In the genomic region with DNA sequence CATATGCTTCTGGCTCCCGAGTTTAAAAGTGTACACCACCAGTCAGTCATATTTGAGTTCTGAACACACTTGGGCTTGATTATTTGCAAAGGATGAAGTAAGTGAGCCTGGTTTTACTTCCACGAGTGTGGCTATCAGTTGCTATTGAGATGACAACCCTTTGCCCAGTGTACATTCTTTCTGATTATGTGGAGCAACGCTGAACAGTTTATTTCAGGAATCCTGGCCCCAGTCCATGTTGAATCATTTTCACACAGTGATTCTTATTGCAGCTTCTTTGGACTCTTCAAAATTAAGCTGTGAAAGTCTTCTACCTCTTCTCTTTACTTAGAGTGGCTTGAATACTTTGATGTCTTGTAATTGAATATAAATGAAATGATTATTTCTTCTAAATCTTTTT, we compare ENCODE assay signal across 16 mouse cellular contexts.
DNase-seq lines count a peak whose midpoint lies in the region; ATAC-seq lines count a peak whose summit lies in the region.
"Had no signal": no experiment of that assay in that cellular context is flagged by ENCODE, and none has a peak within 500 bp of the region (broad histone marks: within the 10 kb centered on the region; RNA-seq: fewer than 3 reads in every experiment).

No protein-coding gene starts in this region.

- ATAC-seq in frontal cortex, adult (ENCODE audit: low TSS enrichment), result peak; percentile 74
- ATAC-seq: hindbrain, postnatal 0 days had no signal

- intact Hi-C loops in left cerebral cortex, postnatal 4 days (cut with DNase I), result no loop called here
- intact Hi-C loops in left cerebral cortex, postnatal 36 days (cut with DNase I), result no loop called here

- DNase-seq in frontal cortex, postnatal 10 days (ENCODE audit: low spot score in 2 of 2), result no peak
- DNase-seq in left cerebral cortex, adult 11 months (ENCODE audit: low spot score), result peak; percentile 13
- DNase-seq in left cerebral cortex, postnatal 4 days, result no peak
- peak; percentile 70 for DNase-seq in brain, adult 2 months (ENCODE audit: low read depth, low spot score)
- peak; percentile 5 to 11 for DNase-seq in left cerebral cortex, postnatal 36 days (ENCODE audit: low spot score in 2 of 2)
- DNase-seq in thymus, postnatal 4 days, result no peak
- DNase-seq: adrenal gland, adult 8-10 months; kidney, adult 18-20 months; kidney, postnatal 25 days; layer of hippocampus, adult 9-11 months; liver, embryonic 13.5 days; lung, postnatal 14 days; spleen, adult 18-20 months; thymus, postnatal 14 days had no signal

Comparison
In these comparisons a context has a peak if more than half of its experiments do, and no peak if none do; other contexts are left out.
1. DNase-seq: peak in left cerebral cortex, adult 11 months (single experiment), brain, adult 2 months (single experiment) and left cerebral cortex, postnatal 36 days (2 of 2); none in frontal cortex, postnatal 10 days (0 of 2), left cerebral cortex, postnatal 4 days (single experiment) and thymus, postnatal 4 days (single experiment).